Mouse (Mus musculus) heart, postnatal 0 days (tissue): ENCODE results near the gene Eno2. TPM values are rescaled to one million over a fixed set of nuclear protein-coding genes. Genes with fewer than 3 reads are reported as not detected.

ENCODE experiments used
- ATAC-seq: fragments of 200-750 bp; cut with Nextera tagmentation; 2 replicates; pipeline ENCODE4 v1.8.0; 2017; ENCODE audit warnings: low read depth, moderate number of reproducible peaks, moderate library complexity; ENCODE audit not compliant: insufficient read depth
- DNase-seq: peaks from one replicate; pipeline ENCODE4 v3.0.0-alpha.2; 2016; ENCODE audit warnings: low spot score
- H3K27ac ChIP-seq: fragments of 300-500 bp; sonication (generic); 2 replicates; pipeline ENCODE4 v1.5.1; 2014; ENCODE audit warnings: low read depth, mild to moderate bottlenecking
- H3K27me3 ChIP-seq: fragments of 300-500 bp; sonication (generic); 2 replicates; pipeline ENCODE4 v1.6.1; 2014; ENCODE audit warnings: low read length, mixed read lengths; ENCODE audit not compliant: control insufficient read depth, insufficient read depth
- H3K36me3 ChIP-seq: fragments of 300-500 bp; sonication (generic); replicated peaks from 2 replicates; pipeline ENCODE4 v1.6.1; 2014; ENCODE audit warnings: low read length, mixed read lengths; ENCODE audit not compliant: control insufficient read depth, insufficient read depth
- H3K4me1 ChIP-seq: fragments of 300-500 bp; sonication (generic); 2 replicates; pipeline ENCODE4 v1.6.1; 2014; ENCODE audit warnings: antibody characterized with exemption; ENCODE audit not compliant: control insufficient read depth, insufficient read depth
- H3K4me2 ChIP-seq: fragments of 300-500 bp; sonication (generic); 2 replicates; pipeline ENCODE4 v1.6.1; 2014; ENCODE audit warnings: low read depth, mild to moderate bottlenecking, low read length, moderate library complexity
- H3K4me3 ChIP-seq: fragments of 300-500 bp; sonication (generic); 2 replicates; pipeline ENCODE4 v1.5.1; 2014; ENCODE audit warnings: low read depth, low read length
- H3K9ac ChIP-seq: fragments of 300-500 bp; sonication (generic); replicated peaks from 2 replicates; pipeline ENCODE4 v1.6.1; 2014; ENCODE audit warnings: low read depth, low read length, mixed read lengths
- H3K9me3 ChIP-seq: fragments of 300-500 bp; sonication (generic); replicated peaks from 2 replicates; pipeline ENCODE4 v1.6.1; 2016; ENCODE audit warnings: low read length; ENCODE audit not compliant: control insufficient read depth
- CTCF ChIP-seq: IDR thresholded peaks from 2 replicates; pipeline ENCODE4 v1.5.1; 2016; ENCODE audit warnings: antibody characterized with exemption, control low read depth, low read depth
- EP300 ChIP-seq: IDR thresholded peaks from 2 replicates; pipeline ENCODE4 v1.6.1; 2016; ENCODE audit warnings: antibody characterized with exemption, low read depth
- WGBS: fragments of 180-500 bp; shearing (Covaris S2); extraction: QIAGEN DNeasy Blood & Tissue Kit; methylation state at CpG from one replicate; pipeline ENCODE4 v1.1.7; 2014; 5-methylcytosine and 5-hydroxymethylcytosine counted together
- polyA plus RNA-seq: library from polyadenylated mRNA; unstranded; fragments of >200 nt; fragmentation: Nextera tagmentation; extraction: Ambion mirVana; gene quantifications from 2 replicates; pipeline ENCODE4 v1.2.1, GENCODE M21; 2015
- total RNA-seq: library from RNA; depleted of rRNA; stranded (reverse); fragments of >200 nt; gene quantifications from 2 replicates; pipeline ENCODE4 v1.2.3, GENCODE M21; 2014; ENCODE audit warnings: low replicate concordance

Gene Eno2
- total and polyA plus RNA-seq, 2 experiments from 2014 or later = 1.5 to 1.7 TPM

DNA sequence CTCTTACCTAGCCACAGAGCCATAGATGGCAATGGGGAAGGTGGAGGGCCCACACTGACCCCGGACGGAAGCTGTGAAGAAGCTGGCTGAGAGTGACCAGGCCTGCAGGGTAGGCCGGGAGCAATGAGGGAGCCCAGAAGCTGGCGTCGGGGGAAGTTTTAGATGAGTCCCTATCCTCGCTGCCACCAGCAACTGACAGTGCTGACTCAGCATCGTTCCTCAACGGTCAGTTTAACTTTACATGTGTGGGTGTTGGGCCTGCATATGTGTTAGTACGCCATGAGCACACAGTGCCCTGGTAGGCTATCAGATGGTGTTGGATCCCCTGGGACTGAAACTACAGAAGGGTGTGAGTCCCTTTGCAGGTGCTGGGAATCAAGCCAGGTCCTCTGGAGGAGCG lies 45.0 kb downstream of the Eno2 start:
- 84% methylated on average over 10 of the region's 10 CpGs for WGBS
- 0 out of 2 replicates have a peak, but pooled peaks cover 6% of the 10 kb centered on the region for H3K4me1 ChIP-seq
- no peak for TF ChIP-seq EP300
- TF ChIP-seq CTCF = no peak
- H3K27ac ChIP-seq = no peak overlapping the region
- ATAC-seq (no peak), DNase-seq (no peak)
- no peaks in the 10 kb centered on the region for H3K36me3 ChIP-seq
- H3K4me2 ChIP-seq = no peak overlapping the region
- no peak overlapping the region for H3K4me3 ChIP-seq
- no peak overlapping the region for H3K9ac ChIP-seq
- no peaks in the 10 kb centered on the region for H3K27me3 ChIP-seq
- no peaks in the 10 kb centered on the region for H3K9me3 ChIP-seq

DNA sequence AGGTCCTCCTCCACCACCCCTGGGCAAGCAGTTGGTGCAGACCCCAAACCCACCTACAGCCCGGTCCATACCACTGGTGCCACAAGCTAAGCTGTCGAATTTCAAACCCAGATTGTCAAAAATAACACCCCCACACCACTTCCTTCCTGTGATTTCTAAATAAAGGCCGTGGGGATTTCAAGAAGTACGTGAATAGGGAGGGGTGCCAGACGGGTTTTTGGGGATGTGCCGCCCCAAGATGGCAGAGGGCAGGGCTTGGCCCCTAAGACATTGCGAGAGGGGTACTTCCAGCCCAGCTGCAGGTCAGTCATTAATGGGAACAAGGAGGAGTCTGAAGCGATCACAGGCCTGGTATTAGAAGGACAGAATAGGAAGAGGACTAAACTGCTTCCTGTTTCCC lies 45.9 kb downstream of the Eno2 start:
- TF ChIP-seq EP300 = no peak
- no peak for TF ChIP-seq CTCF
- Histone ChIP-seq H3K4me3 (no peak overlapping the region), H3K9ac (no peak overlapping the region), H3K27me3 (no peaks in the 10 kb centered on the region), H3K4me2 (no peak overlapping the region), H3K27ac (no peak overlapping the region), H3K4me1 (peaks cover 10% of the 10 kb centered on the region), H3K9me3 (no peaks in the 10 kb centered on the region), H3K36me3 (no peaks in the 10 kb centered on the region)
- ATAC-seq (no peak), DNase-seq (no peak)
- WGBS = 65% methylated on average over 8 of the region's 8 CpGs

DNA sequence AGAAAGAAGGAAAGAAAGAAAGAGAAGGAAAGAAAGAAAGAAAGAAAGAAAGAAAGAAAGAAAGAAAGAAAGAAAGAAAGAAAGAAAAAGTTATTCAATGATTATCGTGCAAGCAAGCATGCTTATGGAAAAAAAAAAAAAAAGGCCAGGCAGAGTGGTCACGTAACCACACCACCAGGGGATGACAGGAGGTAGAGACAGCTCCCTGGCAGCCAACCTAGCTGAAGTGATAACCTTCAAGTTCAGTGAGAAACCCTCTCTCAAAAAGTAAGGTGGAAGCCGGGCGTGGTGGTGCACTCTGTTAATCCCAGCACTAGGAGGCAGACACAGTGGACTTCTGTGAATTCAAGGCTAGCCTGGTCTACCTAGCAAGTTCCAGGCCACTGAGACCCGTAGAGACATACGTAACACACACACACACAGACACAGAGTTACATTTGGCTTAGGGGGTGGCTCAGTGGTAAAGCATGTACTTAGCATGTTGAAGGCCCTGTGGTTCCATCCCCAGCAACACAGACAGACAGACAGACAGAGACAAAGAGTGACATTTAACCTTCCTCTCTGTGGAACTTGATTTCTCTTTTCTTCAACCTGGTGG lies 46.5 kb downstream of the Eno2 start:
- Histone ChIP-seq H3K36me3 (no peaks in the 10 kb centered on the region), H3K27me3 (no peaks in the 10 kb centered on the region), H3K4me1 (peaks cover 10% of the 10 kb centered on the region), H3K4me3 (no peak overlapping the region), H3K4me2 (no peak overlapping the region), H3K9ac (no peak overlapping the region), H3K9me3 (no peaks in the 10 kb centered on the region), H3K27ac (no peak overlapping the region)
- peak; percentile 54; the same call in 1 of the 2 replicates for ATAC-seq
- WGBS = 49% methylated on average over 6 of the region's 6 CpGs
- DNase-seq = peak; percentile 54
- no peak for TF ChIP-seq EP300
- peak; percentile 12; the same call in 1 of the 2 replicates for TF ChIP-seq CTCF

DNA sequence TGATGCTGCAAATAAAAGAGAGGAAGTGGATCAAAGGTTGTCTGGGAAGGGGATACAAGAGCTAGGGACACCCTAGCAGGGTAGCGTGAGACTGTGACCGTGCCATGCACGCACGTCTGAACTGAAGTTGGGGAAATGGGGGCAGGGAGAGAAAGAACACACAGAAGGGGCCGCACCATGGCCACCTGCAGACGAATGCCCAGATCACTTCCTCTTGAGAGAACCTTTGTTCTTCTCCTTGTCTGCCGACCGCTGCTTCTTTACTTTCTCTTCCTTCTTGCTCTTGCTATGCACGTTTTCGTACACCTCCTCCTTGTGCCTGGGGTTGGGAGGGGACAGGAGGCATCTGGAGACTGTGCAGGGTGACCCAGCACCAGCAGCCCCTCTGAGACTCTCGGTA lies 48.6 kb downstream of the Eno2 start:
- no peak for ATAC-seq
- no peak overlapping the region for H3K4me3 ChIP-seq
- DNase-seq = no peak
- H3K4me2 ChIP-seq = no peak overlapping the region
- H3K9ac ChIP-seq = no peak overlapping the region
- 71% methylated on average over 11 of the region's 11 CpGs for WGBS
- no peak overlapping the region for H3K27ac ChIP-seq
- peaks cover 9% of the 10 kb centered on the region for H3K36me3 ChIP-seq
- H3K9me3 ChIP-seq = no peaks in the 10 kb centered on the region
- peaks cover 10% of the 10 kb centered on the region for H3K4me1 ChIP-seq
- TF ChIP-seq CTCF (no peak), EP300 (no peak)
- H3K27me3 ChIP-seq = no peaks in the 10 kb centered on the region

DNA sequence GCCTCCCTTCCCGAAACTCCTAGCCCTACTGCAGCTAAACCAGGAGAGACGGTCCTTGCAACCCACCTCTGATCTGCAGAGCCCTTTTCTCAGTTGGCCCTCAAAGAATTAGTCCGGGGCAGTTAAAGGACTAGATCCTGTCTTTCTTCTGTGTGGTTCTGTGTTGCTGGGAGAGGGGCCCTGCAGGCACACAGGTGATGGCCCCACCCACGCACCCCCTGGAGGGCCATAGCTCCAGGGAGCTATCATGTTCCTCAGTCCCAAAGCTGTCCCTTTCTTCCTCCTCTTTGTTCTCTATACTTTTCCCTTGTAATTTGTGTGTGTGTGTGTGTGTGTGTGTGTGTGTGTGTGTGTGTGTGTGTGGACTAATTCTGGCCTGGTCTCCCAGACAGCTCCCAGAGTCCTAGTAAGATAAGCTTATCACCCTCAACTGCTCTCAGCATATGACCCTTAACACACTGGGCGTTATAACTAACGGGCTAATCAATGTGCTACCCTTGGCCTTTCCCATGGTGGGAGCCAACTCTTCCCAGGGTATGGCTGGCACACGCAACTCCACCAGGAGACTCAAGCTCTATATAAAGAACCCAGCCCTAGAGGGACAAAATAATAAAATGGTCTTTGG lies 50.0 kb downstream of the Eno2 start:
- Histone ChIP-seq H3K4me1 (peaks cover 10% of the 10 kb centered on the region), H3K9me3 (no peaks in the 10 kb centered on the region), H3K36me3 (peaks cover 23% of the 10 kb centered on the region), H3K9ac (0 out of 2 replicates have a peak overlapping the region, but pooled peaks have one; percentile 7), H3K27me3 (no peaks in the 10 kb centered on the region), H3K4me2 (no peak overlapping the region), H3K4me3 (no peak overlapping the region), H3K27ac (peak overlapping the region; percentile 46)
- TF ChIP-seq EP300 = no peak
- no peak for TF ChIP-seq CTCF
- ATAC-seq (peak; percentile 67), DNase-seq (peak; percentile 34)
- 55% methylated on average over 7 of the region's 7 CpGs for WGBS
